Mouse (Mus musculus): ENCODE results near the gene Olfr934. TPM values are rescaled to one million over a fixed set of nuclear protein-coding genes. Genes with fewer than 3 reads are reported as not detected.

Olfr934 gene
- total RNA-seq (2014; fragmentation: Nextera tagmentation) (not detected in 2 replicates), total RNA-seq (2017) (not detected in 2 replicates)

DNA sequence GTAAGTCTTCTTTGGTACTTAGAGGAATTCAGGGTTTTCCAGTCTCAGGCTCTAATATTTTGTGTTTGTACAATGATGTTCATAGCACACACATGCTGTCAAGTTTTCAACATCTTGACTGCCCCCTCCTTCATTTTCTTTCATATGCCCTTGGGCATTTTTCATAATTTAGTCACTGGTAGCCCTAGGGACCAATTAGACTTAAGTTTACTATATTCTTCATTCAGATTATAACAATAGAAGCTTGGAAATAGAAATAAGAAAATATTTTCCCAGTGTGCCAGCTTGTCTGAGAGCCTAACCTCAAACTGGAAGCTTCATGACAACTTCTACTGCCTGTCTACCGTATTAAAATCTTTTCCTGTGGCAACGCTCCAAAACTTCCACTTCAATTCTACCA, at the start of gene Olfr934:
Olfr934 (minus strand) TSS at position 101 of the 400 bp plus-strand sequence.
- no peak for ATAC-seq (replicated peaks; ENCODE audit: poor library complexity, severe bottlenecking)

DNA sequence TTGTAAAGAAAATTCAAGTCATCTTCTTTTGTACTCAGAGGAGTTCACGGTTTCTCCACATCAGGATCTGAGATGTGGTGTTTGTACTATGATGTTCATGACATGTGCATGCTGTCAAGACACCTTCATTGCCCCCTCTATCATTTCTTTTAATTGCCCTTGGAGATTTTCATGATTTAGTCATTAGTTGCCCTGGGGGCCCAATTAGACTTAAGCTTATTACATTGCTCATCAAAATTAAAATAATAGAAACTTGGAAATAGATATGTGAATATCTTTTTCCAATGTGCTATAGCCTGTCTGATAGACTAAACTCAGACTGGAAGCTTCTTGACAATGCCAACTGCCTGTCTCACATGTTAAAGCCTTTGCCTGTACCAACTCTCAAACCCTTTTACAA, 35.2 kb upstream of the Olfr934 start, which contains the start of gene Olfr146:
Olfr146 (minus strand) TSS at position 101 of the 400 bp plus-strand sequence.
- no peak for ATAC-seq (replicated peaks; ENCODE audit: poor library complexity, severe bottlenecking)

DNA sequence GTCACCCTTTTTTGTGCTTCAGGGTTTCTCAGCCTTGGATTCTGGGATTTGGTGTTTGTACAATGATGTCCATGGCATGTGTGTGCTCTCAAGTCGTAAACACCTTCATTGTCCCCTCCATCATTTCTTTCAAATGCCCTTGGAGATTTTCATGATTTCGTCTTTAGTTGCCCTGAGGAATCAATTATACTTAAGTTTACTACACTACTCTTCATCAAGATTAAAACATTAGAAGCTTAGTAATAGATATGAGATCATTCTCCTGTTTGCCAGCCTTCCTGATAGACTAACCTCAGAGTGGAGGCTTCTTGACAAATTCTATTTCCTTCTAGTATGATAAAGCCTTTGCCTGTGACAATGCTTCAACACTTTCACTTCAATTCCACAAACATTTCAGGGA, 11.5 kb upstream of the Olfr934 start, which contains the start of gene Olfr935:
Olfr935 (minus strand) TSS at position 101 of the 400 bp plus-strand sequence.
- no peak for ATAC-seq (replicated peaks; ENCODE audit: poor library complexity, severe bottlenecking)

DNA sequence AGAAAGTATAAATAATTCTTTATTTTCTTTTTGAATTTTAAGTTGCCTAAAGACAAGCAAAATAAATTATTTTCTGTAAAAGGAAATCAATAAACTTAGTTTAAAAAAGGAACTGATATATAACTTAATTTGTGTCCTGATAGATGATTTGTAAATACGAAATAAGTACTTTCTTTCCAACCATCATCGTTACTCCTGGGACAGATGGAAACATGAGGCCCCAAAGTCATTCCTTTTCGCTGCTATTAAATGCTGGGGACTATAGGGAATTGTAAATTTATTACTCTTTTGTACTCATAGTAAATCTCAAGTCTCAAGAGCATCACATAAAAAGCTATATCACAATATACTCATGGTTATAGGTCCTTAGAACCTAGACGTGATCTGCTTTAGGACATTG, 16.1 kb downstream of the Olfr934 start, which contains the start of gene Olfr933:
Olfr933 (plus strand) TSS at position 301 of the 400 bp plus-strand sequence.
- no peak for ATAC-seq (replicated peaks; ENCODE audit: poor library complexity, severe bottlenecking)

DNA sequence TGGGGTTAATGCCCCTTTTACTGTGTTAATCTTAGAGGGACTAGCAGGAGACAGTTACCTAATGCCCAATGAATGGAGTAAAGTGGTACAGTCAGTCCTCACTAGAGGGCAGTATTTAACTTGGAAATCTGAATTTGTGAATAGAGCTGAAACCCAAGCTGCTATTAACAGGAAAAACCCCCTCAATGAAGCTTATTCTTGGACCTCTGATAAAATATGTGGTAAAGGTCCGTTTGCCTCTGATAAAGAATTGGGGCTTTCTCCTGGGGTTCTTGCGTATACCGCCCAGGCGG, 34.0 kb downstream of the Olfr934 start:
- no peak for ATAC-seq (replicated peaks; ENCODE audit: poor library complexity, severe bottlenecking)

DNA sequence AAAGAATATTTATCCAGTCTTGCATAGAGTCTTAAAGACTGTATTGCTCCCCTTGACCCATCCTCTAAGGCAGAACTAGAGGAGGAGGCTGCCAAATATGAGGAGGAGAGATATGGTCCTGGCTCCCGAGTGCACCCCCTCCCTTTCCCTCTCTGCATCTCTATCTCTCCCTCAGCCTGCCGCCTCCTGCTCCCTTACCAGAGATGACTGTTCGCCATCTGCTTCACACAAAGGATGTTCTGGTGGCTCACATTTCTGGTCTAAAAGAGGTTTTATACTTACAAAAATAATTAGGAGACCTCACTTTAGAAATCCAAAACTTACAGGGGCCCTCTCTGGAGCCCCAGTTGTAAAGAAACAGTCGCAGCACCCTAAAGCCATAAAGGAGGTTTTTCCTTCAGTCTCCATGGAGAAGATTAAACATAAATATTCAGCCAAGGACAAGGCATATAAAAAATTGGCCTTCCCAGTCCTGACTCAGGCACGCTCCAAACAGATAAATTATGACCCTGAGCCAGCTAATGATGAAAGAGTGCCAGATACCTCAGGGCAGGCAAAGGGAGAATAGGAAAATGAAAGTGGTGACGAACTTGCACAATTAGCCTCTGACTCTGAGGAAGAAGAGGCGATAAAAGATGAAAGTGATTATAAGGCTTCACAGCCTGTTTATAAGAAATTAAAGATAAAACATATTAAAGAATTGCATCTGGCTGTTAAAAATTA, 34.6 kb downstream of the Olfr934 start:
- no peak for ATAC-seq (replicated peaks; ENCODE audit: poor library complexity, severe bottlenecking)

Other genes starting within 250 kb of the Olfr934 start
- not detected in 2 replicates for gene Olfr920, start 236.0 kb downstream of the Olfr934 start, total RNA-seq (2014; fragmentation: Nextera tagmentation)
- 0.15 and 0.17 TPM in 2 replicates for gene Olfr920, start 236.0 kb downstream of the Olfr934 start, total RNA-seq (2017)
- gene Olfr921, start 215.2 kb downstream of the Olfr934 start, total RNA-seq (2014; fragmentation: Nextera tagmentation): not detected in 2 replicates
- not detected in 2 replicates for gene Olfr921, start 215.2 kb downstream of the Olfr934 start, total RNA-seq (2017)
- not detected in 2 replicates for gene Olfr922, start 173.7 kb downstream of the Olfr934 start, total RNA-seq (2014; fragmentation: Nextera tagmentation)
- gene Olfr922, start 173.7 kb downstream of the Olfr934 start, total RNA-seq (2017): not detected in 2 replicates
- not detected in 2 replicates for gene Olfr923, start 161.8 kb downstream of the Olfr934 start, total RNA-seq (2014; fragmentation: Nextera tagmentation)
- gene Olfr923, start 161.8 kb downstream of the Olfr934 start, total RNA-seq (2017): not detected in 2 replicates
- gene Olfr924, start 143.9 kb downstream of the Olfr934 start, total RNA-seq (2014; fragmentation: Nextera tagmentation): not detected in 2 replicates
- not detected in 2 replicates for gene Olfr924, start 143.9 kb downstream of the Olfr934 start, total RNA-seq (2017)
- gene Olfr26, start 133.3 kb downstream of the Olfr934 start, total RNA-seq (2014; fragmentation: Nextera tagmentation): not detected in 2 replicates
- not detected in 2 replicates for gene Olfr26, start 133.3 kb downstream of the Olfr934 start, total RNA-seq (2017)
- gene Olfr926, start 111.2 kb downstream of the Olfr934 start, total RNA-seq (2014; fragmentation: Nextera tagmentation): not detected in 2 replicates
- gene Olfr926, start 111.2 kb downstream of the Olfr934 start, total RNA-seq (2017): not detected in 2 replicates
- not detected in 2 replicates for gene Olfr930, start 58.5 kb downstream of the Olfr934 start, total RNA-seq (2014; fragmentation: Nextera tagmentation)
- not detected in 2 replicates for gene Olfr930, start 58.5 kb downstream of the Olfr934 start, total RNA-seq (2017)
- gene Olfr933, start 16.0 kb downstream of the Olfr934 start, total RNA-seq (2014; fragmentation: Nextera tagmentation): not detected in 2 replicates
- gene Olfr933, start 16.0 kb downstream of the Olfr934 start, total RNA-seq (2017): not detected in 2 replicates
- not detected in 2 replicates for gene Olfr935, start 11.4 kb upstream of the Olfr934 start, total RNA-seq (2014; fragmentation: Nextera tagmentation)
- gene Olfr935, start 11.4 kb upstream of the Olfr934 start, total RNA-seq (2017): not detected in 2 replicates
- not detected in 2 replicates for gene Olfr146, start 35.1 kb upstream of the Olfr934 start, total RNA-seq (2014; fragmentation: Nextera tagmentation)
- gene Olfr146, start 35.1 kb upstream of the Olfr934 start, total RNA-seq (2017): not detected in 2 replicates
- gene Olfr937, start 76.6 kb upstream of the Olfr934 start, total RNA-seq (2014; fragmentation: Nextera tagmentation): not detected in 2 replicates
- not detected in 2 replicates for gene Olfr937, start 76.6 kb upstream of the Olfr934 start, total RNA-seq (2017)
- not detected in 2 replicates for gene Olfr938, start 90.6 kb upstream of the Olfr934 start, total RNA-seq (2014; fragmentation: Nextera tagmentation)
- gene Olfr938, start 90.6 kb upstream of the Olfr934 start, total RNA-seq (2017): not detected in 2 replicates
- gene Olfr27, start 139.8 kb upstream of the Olfr934 start, total RNA-seq (2014; fragmentation: Nextera tagmentation): not detected in 2 replicates
- gene Olfr27, start 139.8 kb upstream of the Olfr934 start, total RNA-seq (2017): not detected in 2 replicates
- not detected in 2 replicates for gene Olfr943, start 178.0 kb upstream of the Olfr934 start, total RNA-seq (2014; fragmentation: Nextera tagmentation)
- gene Olfr943, start 178.0 kb upstream of the Olfr934 start, total RNA-seq (2017): not detected in 2 replicates
- gene Olfr944, start 213.6 kb upstream of the Olfr934 start, total RNA-seq (2014; fragmentation: Nextera tagmentation): not detected in 2 replicates
- gene Olfr944, start 213.6 kb upstream of the Olfr934 start, total RNA-seq (2017): not detected in 2 replicates